33 mouse cellular contexts compared by ENCODE assay signal in the genomic region with DNA sequence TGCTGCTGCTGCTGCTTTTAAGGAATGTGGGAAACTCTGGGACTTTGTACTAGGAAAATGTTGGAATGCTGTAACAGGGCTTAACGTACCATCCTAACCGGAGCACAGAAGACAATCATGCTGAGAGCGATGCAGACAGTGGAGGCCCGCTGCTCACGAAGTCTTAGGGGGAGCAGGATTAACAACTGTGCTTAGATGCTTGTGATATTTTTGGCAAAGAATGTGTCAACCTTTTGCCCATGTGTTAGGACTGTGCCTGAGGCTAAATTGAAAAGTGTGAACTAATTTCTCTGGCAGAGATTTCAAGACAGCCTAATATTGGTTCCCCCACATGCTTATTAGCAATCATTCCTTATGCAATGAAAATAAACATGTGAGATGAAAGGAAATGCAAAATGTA.
"Had no signal": no experiment of that assay in that cellular context is flagged by ENCODE, and none has a peak within 500 bp of the region (broad histone marks: within the 10 kb centered on the region; RNA-seq: fewer than 3 reads in every experiment).

No protein-coding gene starts in this region.

- H3K36me3 ChIP-seq: heart, embryonic 13.5 days; heart, embryonic 15.5 days; hindbrain, embryonic 10.5 days; hindbrain, embryonic 12.5 days; hindbrain, embryonic 13.5 days; hindbrain, embryonic 15.5 days; intestine, embryonic 15.5 days; kidney, embryonic 15.5 days had no signal

- H3K27ac ChIP-seq: heart, embryonic 13.5 days; heart, embryonic 15.5 days; hindbrain, embryonic 10.5 days; hindbrain, embryonic 12.5 days; hindbrain, embryonic 13.5 days; hindbrain, embryonic 14.5 days; hindbrain, embryonic 15.5 days; hindbrain, postnatal 0 days; intestine, embryonic 15.5 days; kidney, embryonic 15.5 days; kidney, postnatal 0 days; layer of hippocampus, adult 2 months; left cerebral cortex, adult 2 months had no signal

- H3K9me3 ChIP-seq: heart, embryonic 13.5 days; heart, embryonic 15.5 days; hindbrain, embryonic 10.5 days; hindbrain, embryonic 12.5 days; hindbrain, embryonic 13.5 days; hindbrain, embryonic 15.5 days; intestine, embryonic 15.5 days; kidney, embryonic 15.5 days had no signal

- H3K4me2 ChIP-seq: heart, embryonic 13.5 days; heart, embryonic 15.5 days; hindbrain, embryonic 12.5 days; hindbrain, embryonic 13.5 days; hindbrain, embryonic 14.5 days; hindbrain, embryonic 15.5 days; intestine, embryonic 15.5 days; kidney, embryonic 15.5 days had no signal

- H3K9ac ChIP-seq: heart, embryonic 13.5 days; heart, embryonic 15.5 days; hindbrain, embryonic 12.5 days; hindbrain, embryonic 13.5 days; hindbrain, embryonic 14.5 days; hindbrain, embryonic 15.5 days; intestine, embryonic 15.5 days; kidney, embryonic 15.5 days had no signal

- DNase-seq: heart, postnatal 10 days; heart, postnatal 14 days; heart, postnatal 36 days; heart, postnatal 4 days; kidney, adult 11 months; kidney, adult 18-20 months; kidney, adult 2 months; kidney, adult 8-10 months; kidney, adult 9 months; kidney, postnatal 10 days; kidney, postnatal 14 days; kidney, postnatal 25 days; kidney, postnatal 36 days; kidney, postnatal 4 days; layer of hippocampus, adult 9-11 months; layer of hippocampus, postnatal 36 days had no signal

- H3K27me3 ChIP-seq: heart, embryonic 13.5 days; heart, embryonic 15.5 days; hindbrain, embryonic 12.5 days; hindbrain, embryonic 13.5 days; hindbrain, embryonic 15.5 days; intestine, embryonic 15.5 days; kidney, embryonic 15.5 days had no signal

- H3K4me1 ChIP-seq: heart, embryonic 15.5 days; hindbrain, embryonic 10.5 days; hindbrain, embryonic 12.5 days; hindbrain, embryonic 13.5 days; hindbrain, embryonic 15.5 days; intestine, embryonic 15.5 days; kidney, embryonic 15.5 days had no signal

- ATAC-seq: hindbrain, embryonic 16.5 days; hindbrain, postnatal 0 days; inflammation-experienced regulatory T-cells, adult 6 months; intestine, embryonic 15.5 days; intestine, embryonic 16.5 days; intestine, postnatal 0 days had no signal

- H3K4me3 ChIP-seq: heart, embryonic 13.5 days; heart, embryonic 15.5 days; hindbrain, embryonic 10.5 days; hindbrain, embryonic 12.5 days; hindbrain, embryonic 13.5 days; hindbrain, embryonic 15.5 days; intestine, embryonic 15.5 days; kidney, embryonic 15.5 days; layer of hippocampus, adult 2 months; left cerebral cortex, adult 2 months had no signal
